Comparison of ENCODE assay signal across 26 mouse cellular contexts in the genomic region with DNA sequence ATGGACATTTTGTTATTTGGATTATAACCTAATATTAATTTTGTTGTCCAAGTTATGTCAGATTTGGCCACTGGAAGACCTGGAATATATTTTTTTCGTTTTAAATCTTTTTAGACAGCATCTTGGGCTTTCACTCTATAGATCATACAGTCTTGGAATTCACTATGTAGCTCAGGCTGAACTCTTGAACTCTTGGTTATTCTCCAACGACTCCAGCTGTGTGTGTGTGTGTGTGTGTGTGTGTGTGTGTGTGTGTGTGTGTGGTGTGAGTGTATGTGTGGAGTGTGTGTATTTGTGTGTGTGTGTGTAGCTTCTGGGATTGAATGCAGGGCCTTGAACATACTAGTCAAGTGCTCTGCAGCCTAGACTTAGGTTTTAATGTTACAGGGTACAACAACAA. TPM values are rescaled to one million over a fixed set of nuclear protein-coding genes. Genes with fewer than 3 reads are reported as not detected.
A peak's percentile ranks its signal among the peaks of the same experiment; 100 is the strongest.
DNase-seq lines count a peak whose midpoint lies in the region; ATAC-seq and TF ChIP-seq lines count a peak whose summit lies in the region.
"Had no signal": no experiment of that assay in that cellular context is flagged by ENCODE, and none has a peak within 500 bp of the region (broad histone marks: within the 10 kb centered on the region; RNA-seq: fewer than 3 reads in every experiment).

No protein-coding gene starts in this region.

- H3K9me3 ChIP-seq in intestine, embryonic 15.5 days: no peaks in the 10 kb centered on the region
- no peaks in the 10 kb centered on the region for H3K9me3 ChIP-seq in intestine, postnatal 0 days (ENCODE audit: control insufficient read depth)
- no peaks in the 10 kb centered on the region for H3K9me3 ChIP-seq in kidney, embryonic 16.5 days (ENCODE audit: low read length)
- no peaks in the 10 kb centered on the region for H3K9me3 ChIP-seq in lung, embryonic 16.5 days (ENCODE audit: control insufficient read depth, low read length)
- H3K9me3 ChIP-seq: embryonic facial prominence, embryonic 12.5 days; heart, embryonic 12.5 days; heart, embryonic 15.5 days; hindbrain, embryonic 10.5 days; hindbrain, embryonic 13.5 days had no signal

- H3K27ac ChIP-seq in intestine, embryonic 15.5 days: no peak overlapping the region
- no peak overlapping the region for H3K27ac ChIP-seq in intestine, postnatal 0 days (ENCODE audit: low read depth, low read length)
- no peak overlapping the region for H3K27ac ChIP-seq in kidney, embryonic 16.5 days (ENCODE audit: low read length)
- no peak overlapping the region for H3K27ac ChIP-seq in lung, embryonic 16.5 days (ENCODE audit: low read length)
- H3K27ac ChIP-seq: embryonic facial prominence, embryonic 12.5 days; embryonic facial prominence, embryonic 15.5 days; heart, embryonic 15.5 days; hindbrain, embryonic 10.5 days; hindbrain, embryonic 13.5 days had no signal

- H3K4me3 ChIP-seq in intestine, embryonic 15.5 days (replicated peaks): no peak overlapping the region
- H3K4me3 ChIP-seq in intestine, postnatal 0 days (ENCODE audit: low read depth, low read length): no peak overlapping the region
- H3K4me3 ChIP-seq in kidney, embryonic 16.5 days (ENCODE audit: low read length): no peak overlapping the region
- H3K4me3 ChIP-seq in lung, embryonic 16.5 days (ENCODE audit: low read length): no peak overlapping the region
- H3K4me3 ChIP-seq: embryonic facial prominence, embryonic 12.5 days; embryonic facial prominence, embryonic 15.5 days; heart, embryonic 12.5 days; heart, embryonic 15.5 days; hindbrain, embryonic 10.5 days; hindbrain, embryonic 13.5 days had no signal

- TF ChIP-seq CTCF in intestine, postnatal 0 days (IDR thresholded peaks at IDR 0.05; ENCODE audit: low read depth): no peak

- 37% methylated on average over 2 of the region's 2 CpGs for WGBS in intestine, embryonic 15.5 days
- WGBS in intestine, postnatal 0 days: 26% methylated on average over 2 of the region's 2 CpGs
- 40% methylated on average over 2 of the region's 2 CpGs for WGBS in kidney, embryonic 16.5 days
- 21% methylated on average over 2 of the region's 2 CpGs for WGBS in lung, embryonic 16.5 days

- H3K9ac ChIP-seq in intestine, embryonic 15.5 days: no peak overlapping the region
- H3K9ac ChIP-seq in intestine, postnatal 0 days (ENCODE audit: low read depth, low read length): no peak overlapping the region
- H3K9ac ChIP-seq in kidney, embryonic 16.5 days (replicated peaks; ENCODE audit: low read length): no peak overlapping the region
- H3K9ac ChIP-seq in lung, embryonic 16.5 days (ENCODE audit: low read length): no peak overlapping the region
- H3K9ac ChIP-seq: embryonic facial prominence, embryonic 12.5 days; embryonic facial prominence, embryonic 15.5 days; forebrain, postnatal 0 days; heart, embryonic 12.5 days; heart, embryonic 15.5 days; hindbrain, embryonic 13.5 days had no signal

- peak; percentile 4 for DNase-seq in kidney, postnatal 14 days
- DNase-seq in lung, postnatal 25 days (ENCODE audit: low spot score): no peak
- DNase-seq in urinary bladder, adult 18-20 months (ENCODE audit: low spot score in 2 of 2): no peak
- DNase-seq: adrenal gland, postnatal 10 days; adrenal gland, postnatal 36 days; cerebellum, adult 18-20 months; cerebellum, adult 9-10 months; cerebellum, postnatal 14 days; forebrain, postnatal 0 days; gastrocnemius, postnatal 25 days; heart, adult 18-20 months; heart, postnatal 10 days; heart, postnatal 36 days had no signal

- no peaks in the 10 kb centered on the region for H3K36me3 ChIP-seq in intestine, embryonic 15.5 days
- no peaks in the 10 kb centered on the region for H3K36me3 ChIP-seq in intestine, postnatal 0 days (ENCODE audit: control insufficient read depth, insufficient read depth)
- peaks cover 3% of the 10 kb centered on the region; the same call in 1 of the 2 replicates for H3K36me3 ChIP-seq in kidney, embryonic 16.5 days (ENCODE audit: insufficient read depth, low read length)
- H3K36me3 ChIP-seq in lung, embryonic 16.5 days (ENCODE audit: control insufficient read depth, insufficient read depth, low read length): no peaks in the 10 kb centered on the region
- H3K36me3 ChIP-seq: embryonic facial prominence, embryonic 12.5 days; embryonic facial prominence, embryonic 15.5 days; heart, embryonic 15.5 days; hindbrain, embryonic 10.5 days had no signal

- H3K4me2 ChIP-seq in intestine, embryonic 15.5 days (replicated peaks): no peak overlapping the region
- no peak overlapping the region for H3K4me2 ChIP-seq in intestine, postnatal 0 days (replicated peaks; ENCODE audit: low read depth)
- no peak overlapping the region for H3K4me2 ChIP-seq in kidney, embryonic 16.5 days (replicated peaks; ENCODE audit: low read depth, low read length)
- H3K4me2 ChIP-seq in lung, embryonic 16.5 days (ENCODE audit: low read depth, low read length): no peak overlapping the region
- H3K4me2 ChIP-seq: embryonic facial prominence, embryonic 12.5 days; embryonic facial prominence, embryonic 15.5 days; heart, embryonic 12.5 days; heart, embryonic 15.5 days; hindbrain, embryonic 13.5 days had no signal

- no peaks in the 10 kb centered on the region for H3K27me3 ChIP-seq in intestine, embryonic 15.5 days (replicated peaks)
- no peaks in the 10 kb centered on the region for H3K27me3 ChIP-seq in intestine, postnatal 0 days (replicated peaks; ENCODE audit: control insufficient read depth, insufficient read depth, low read length)
- H3K27me3 ChIP-seq in kidney, embryonic 16.5 days (ENCODE audit: insufficient read depth, low read length): no peaks in the 10 kb centered on the region
- no peaks in the 10 kb centered on the region for H3K27me3 ChIP-seq in lung, embryonic 16.5 days (ENCODE audit: control insufficient read depth, insufficient read depth, low read depth, low read length)
- H3K27me3 ChIP-seq: embryonic facial prominence, embryonic 12.5 days; embryonic facial prominence, embryonic 15.5 days; heart, embryonic 12.5 days; heart, embryonic 15.5 days; hindbrain, embryonic 13.5 days had no signal

- no peaks in the 10 kb centered on the region for H3K4me1 ChIP-seq in intestine, embryonic 15.5 days (replicated peaks)
- no peaks in the 10 kb centered on the region for H3K4me1 ChIP-seq in intestine, postnatal 0 days (replicated peaks; ENCODE audit: control insufficient read depth, insufficient read depth, low read length)
- H3K4me1 ChIP-seq in kidney, embryonic 16.5 days (ENCODE audit: insufficient read depth, low read length): no peaks in the 10 kb centered on the region
- no peaks in the 10 kb centered on the region for H3K4me1 ChIP-seq in lung, embryonic 16.5 days (replicated peaks; ENCODE audit: control insufficient read depth, insufficient read depth, low read length)
- H3K4me1 ChIP-seq: embryonic facial prominence, embryonic 12.5 days; embryonic facial prominence, embryonic 15.5 days; heart, embryonic 12.5 days; heart, embryonic 15.5 days; hindbrain, embryonic 10.5 days; hindbrain, embryonic 13.5 days had no signal

- ATAC-seq in intestine, embryonic 15.5 days: 0 out of 2 replicates have a peak, but pooled peaks have one; percentile 41
- ATAC-seq in intestine, postnatal 0 days: no peak
- ATAC-seq in kidney, embryonic 16.5 days (ENCODE audit: low FRiP score, low TSS enrichment): no peak
- peak; percentile 60; the same call in 1 of the 2 replicates for ATAC-seq in lung, embryonic 16.5 days (ENCODE audit: low read depth)
- no peak for ATAC-seq in frontal cortex, adult (ENCODE audit: low TSS enrichment)
- ATAC-seq: activated CD4-positive, CD25-positive, alpha-beta regulatory T cell, adult 4 months; forebrain, embryonic 14.5 days; forebrain, postnatal 0 days had no signal

RNA-seq across cellular contexts. Expression of a gene that starts 25.3 kb away (rescaled TPM):
- 0.05 and 0.09 TPM in 2 replicates for polyA plus RNA-seq in intestine, embryonic 15.5 days (2015; fragmentation: Nextera tagmentation; extraction: Ambion mirVana)
- 0.07 and 0.08 TPM in 2 replicates for polyA plus RNA-seq in intestine, postnatal 0 days (2015; fragmentation: Nextera tagmentation; extraction: Ambion mirVana)
- 0.16 and 0.49 TPM in 2 replicates for polyA plus RNA-seq in kidney, embryonic 16.5 days (2015; fragmentation: Nextera tagmentation; extraction: Ambion mirVana)
- 0.16 and 0.19 TPM in 2 replicates for polyA plus RNA-seq in lung, embryonic 16.5 days (2015; fragmentation: Nextera tagmentation; extraction: Ambion mirVana)

Comparison
In these comparisons a context has a peak if more than half of its experiments do, and no peak if none do; other contexts are left out.
1. ATAC-seq: peak in intestine, embryonic 15.5 days (single experiment) and lung, embryonic 16.5 days (single experiment); none in intestine, postnatal 0 days (single experiment), kidney, embryonic 16.5 days (single experiment) and frontal cortex, adult (single experiment).